Comparison of ENCODE assay signal across 9 mouse cellular contexts in the genomic region with DNA sequence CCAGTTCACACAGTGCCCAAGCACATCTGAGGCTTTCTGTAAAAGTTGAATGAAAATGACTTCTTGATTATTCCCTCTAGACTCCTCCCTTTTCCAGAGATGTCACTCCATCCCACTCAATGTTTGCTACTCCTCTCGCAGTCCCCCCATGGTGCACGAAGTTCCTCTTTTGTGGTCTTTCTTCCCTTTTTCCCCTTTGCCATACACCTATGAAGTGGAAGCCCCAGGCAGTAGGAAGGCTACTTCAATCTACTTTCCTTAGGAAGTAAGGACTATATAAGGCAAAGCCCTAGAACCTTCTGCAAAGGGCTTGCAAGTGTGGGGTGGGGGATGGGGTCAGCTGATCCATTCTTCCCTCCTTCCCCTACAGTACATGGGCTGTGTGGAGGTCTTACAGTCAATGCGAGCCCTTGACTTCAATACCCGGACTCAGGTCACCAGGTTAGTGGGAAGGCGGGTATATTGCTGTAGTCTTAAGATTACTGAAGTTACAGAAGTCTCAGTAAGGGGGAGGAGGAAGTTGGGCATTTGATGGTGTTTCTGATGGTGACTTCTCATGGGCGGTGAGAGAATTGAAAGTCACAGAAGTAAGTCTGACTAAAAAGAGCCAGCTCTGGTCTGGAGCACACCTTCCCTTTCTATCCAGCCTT. TPM values are rescaled to one million over a fixed set of nuclear protein-coding genes. Genes with fewer than 3 reads are reported as not detected.
DNase-seq lines count a peak whose midpoint lies in the region; ATAC-seq and TF ChIP-seq lines count a peak whose summit lies in the region.
"Had no signal": no experiment of that assay in that cellular context is flagged by ENCODE, and none has a peak within 500 bp of the region (broad histone marks: within the 10 kb centered on the region; RNA-seq: fewer than 3 reads in every experiment).

No protein-coding gene starts in this region.

- DNase-seq in kidney, postnatal 0 days (ENCODE audit: low spot score) = no peak
- no peak for DNase-seq in kidney, postnatal 4 days
- DNase-seq in embryonic facial prominence, embryonic 14.5 days (ENCODE audit: low spot score) = no peak
- DNase-seq in right cerebral cortex, postnatal 25 days = no peak
- DNase-seq in adrenal gland, postnatal 36 days = no peak
- DNase-seq: thymus, postnatal 14 days had no signal

- 61% methylated on average over 6 of the region's 6 CpGs for WGBS in kidney, postnatal 0 days
- 69% methylated on average over 6 of the region's 6 CpGs for WGBS in embryonic facial prominence, embryonic 14.5 days
- 68% methylated on average over 6 of the region's 6 CpGs for WGBS in intestine, embryonic 16.5 days
- 74% methylated on average over 6 of the region's 6 CpGs for WGBS in neural tube, embryonic 12.5 days

- H3K27me3 ChIP-seq in kidney, postnatal 0 days (ENCODE audit: insufficient read depth, low read length) = no peaks in the 10 kb centered on the region
- no peaks in the 10 kb centered on the region for H3K27me3 ChIP-seq in embryonic facial prominence, embryonic 14.5 days (replicated peaks; ENCODE audit: control insufficient read depth, insufficient read depth, low read length)
- H3K27me3 ChIP-seq in intestine, embryonic 16.5 days (replicated peaks; ENCODE audit: control insufficient read depth, insufficient read depth, low read length) = no peaks in the 10 kb centered on the region
- no peaks in the 10 kb centered on the region for H3K27me3 ChIP-seq in neural tube, embryonic 12.5 days (replicated peaks)

- no peak for ATAC-seq in kidney, postnatal 0 days (replicated peaks; ENCODE audit: low FRiP score, low read depth)
- ATAC-seq in embryonic facial prominence, embryonic 14.5 days (ENCODE audit: low read depth) = no peak
- ATAC-seq in intestine, embryonic 16.5 days = no peak
- no peak for ATAC-seq in neural tube, embryonic 12.5 days (ENCODE audit: low FRiP score, low read depth)
- no peak for ATAC-seq in megakaryocyte progenitor cell, adult 5-6 weeks (replicated peaks; ENCODE audit: poor library complexity)

- H3K4me2 ChIP-seq in kidney, postnatal 0 days (ENCODE audit: low read length) = peak overlapping the region; percentile 91
- H3K4me2 ChIP-seq in embryonic facial prominence, embryonic 14.5 days (ENCODE audit: low read depth, low read length) = peak overlapping the region; percentile 88
- peak overlapping the region; percentile 78 for H3K4me2 ChIP-seq in intestine, embryonic 16.5 days (ENCODE audit: low read depth, low read length)
- peak overlapping the region; percentile 64 for H3K4me2 ChIP-seq in neural tube, embryonic 12.5 days (replicated peaks)

- no peak for TF ChIP-seq CTCF in kidney, postnatal 0 days (IDR thresholded peaks at IDR 0.05; ENCODE audit: low read depth)

- peaks cover 15% of the 10 kb centered on the region for H3K36me3 ChIP-seq in kidney, postnatal 0 days (ENCODE audit: insufficient read depth, low read length)
- H3K36me3 ChIP-seq in embryonic facial prominence, embryonic 14.5 days (ENCODE audit: control insufficient read depth, insufficient read depth, low read length) = peaks cover 43% of the 10 kb centered on the region
- H3K36me3 ChIP-seq in intestine, embryonic 16.5 days (ENCODE audit: control insufficient read depth, insufficient read depth, low read length) = peaks cover 10% of the 10 kb centered on the region; the same call in 1 of the 2 replicates
- H3K36me3 ChIP-seq in neural tube, embryonic 12.5 days = peaks cover 29% of the 10 kb centered on the region

- H3K9me3 ChIP-seq in kidney, postnatal 0 days (replicated peaks; ENCODE audit: low read length) = no peaks in the 10 kb centered on the region
- no peaks in the 10 kb centered on the region for H3K9me3 ChIP-seq in embryonic facial prominence, embryonic 14.5 days (ENCODE audit: control insufficient read depth, low read length)
- no peaks in the 10 kb centered on the region for H3K9me3 ChIP-seq in intestine, embryonic 16.5 days (ENCODE audit: control insufficient read depth, low read length)
- H3K9me3 ChIP-seq in neural tube, embryonic 12.5 days = no peaks in the 10 kb centered on the region

- no peak overlapping the region for H3K27ac ChIP-seq in kidney, postnatal 0 days
- no peak overlapping the region; the same call in 1 of the 2 replicates for H3K27ac ChIP-seq in embryonic facial prominence, embryonic 14.5 days (replicated peaks; ENCODE audit: low read depth, low read length)
- H3K27ac ChIP-seq in intestine, embryonic 16.5 days (ENCODE audit: low read length) = 0 out of 2 replicates have a peak overlapping the region, but pooled peaks have one; percentile 98
- H3K27ac ChIP-seq in neural tube, embryonic 12.5 days = no peak overlapping the region

- peaks cover 22% of the 10 kb centered on the region for H3K4me1 ChIP-seq in kidney, postnatal 0 days (replicated peaks; ENCODE audit: insufficient read depth, low read length)
- peaks cover 26% of the 10 kb centered on the region for H3K4me1 ChIP-seq in embryonic facial prominence, embryonic 14.5 days (ENCODE audit: control insufficient read depth, insufficient read depth, low read length)
- peaks cover 43% of the 10 kb centered on the region for H3K4me1 ChIP-seq in intestine, embryonic 16.5 days (ENCODE audit: control insufficient read depth, insufficient read depth, low read length)
- H3K4me1 ChIP-seq in neural tube, embryonic 12.5 days = peaks cover 44% of the 10 kb centered on the region

- peak overlapping the region; percentile 46 for H3K4me3 ChIP-seq in kidney, postnatal 0 days (replicated peaks; ENCODE audit: low read depth, low read length)
- peak overlapping the region; percentile 54 for H3K4me3 ChIP-seq in embryonic facial prominence, embryonic 14.5 days (ENCODE audit: low read depth, low read length)
- peak overlapping the region; percentile 58 for H3K4me3 ChIP-seq in intestine, embryonic 16.5 days (ENCODE audit: low read length)
- peak overlapping the region; percentile 36; the same call in 1 of the 2 replicates for H3K4me3 ChIP-seq in neural tube, embryonic 12.5 days

- no peak overlapping the region; the same call in 1 of the 2 replicates for H3K9ac ChIP-seq in kidney, postnatal 0 days (ENCODE audit: low read depth, low read length)
- H3K9ac ChIP-seq in embryonic facial prominence, embryonic 14.5 days (ENCODE audit: low read depth, low read length) = peak overlapping the region; percentile 78
- H3K9ac ChIP-seq in intestine, embryonic 16.5 days (ENCODE audit: low read depth, low read length) = peak overlapping the region; percentile 74
- no peak overlapping the region for H3K9ac ChIP-seq in neural tube, embryonic 12.5 days

RNA-seq across cellular contexts. Expression of gene Shc1, which starts 4.4 kb away (rescaled TPM):
- 72.0 and 73.2 TPM in 2 replicates for polyA plus RNA-seq in kidney, postnatal 0 days (2015; fragmentation: Nextera tagmentation; extraction: Ambion mirVana)
- 74.0 and 75.2 TPM in 2 replicates for polyA plus RNA-seq in embryonic facial prominence, embryonic 14.5 days (2014; fragmentation: Nextera tagmentation; extraction: Ambion mirVana)
- 85.4 and 89.1 TPM in 2 replicates for polyA plus RNA-seq in intestine, embryonic 16.5 days (2015; fragmentation: Nextera tagmentation; extraction: Ambion mirVana)
- polyA plus RNA-seq in neural tube, embryonic 12.5 days (2016; fragmentation: Nextera tagmentation; extraction: Ambion mirVana) = 51.4 and 57.5 TPM in 2 replicates
- 41.4 and 42.8 TPM in 2 replicates for total RNA-seq in megakaryocyte progenitor cell, adult 5-6 weeks (2015)
- 49.6 and 52.8 TPM in 2 replicates for total RNA-seq in megakaryocyte progenitor cell, adult 5-6 weeks (2017)
- total RNA-seq in adrenal gland, postnatal 36 days (2021) = 10 to 100 TPM; 89.6 to 93.7 TPM

RNA-seq across cellular contexts. Expression of gene Cks1b, which starts 4.5 kb away (rescaled TPM):
- polyA plus RNA-seq in kidney, postnatal 0 days (2015; fragmentation: Nextera tagmentation; extraction: Ambion mirVana) = 315 and 326 TPM in 2 replicates
- polyA plus RNA-seq in embryonic facial prominence, embryonic 14.5 days (2014; fragmentation: Nextera tagmentation; extraction: Ambion mirVana) = 380 and 425 TPM in 2 replicates
- polyA plus RNA-seq in intestine, embryonic 16.5 days (2015; fragmentation: Nextera tagmentation; extraction: Ambion mirVana) = 269 and 311 TPM in 2 replicates
- 252 and 272 TPM in 2 replicates for polyA plus RNA-seq in neural tube, embryonic 12.5 days (2016; fragmentation: Nextera tagmentation; extraction: Ambion mirVana)
- total RNA-seq in megakaryocyte progenitor cell, adult 5-6 weeks (2015) = 268 TPM in 2 replicates
- 171 and 192 TPM in 2 replicates for total RNA-seq in megakaryocyte progenitor cell, adult 5-6 weeks (2017)
- 10 to 100 TPM; 25.1 to 36.1 TPM for total RNA-seq in adrenal gland, postnatal 36 days (2021)

RNA-seq across cellular contexts. Expression of gene Pygo2, which starts 7.3 kb away (rescaled TPM):
- 29.2 and 30.3 TPM in 2 replicates for polyA plus RNA-seq in kidney, postnatal 0 days (2015; fragmentation: Nextera tagmentation; extraction: Ambion mirVana)
- polyA plus RNA-seq in embryonic facial prominence, embryonic 14.5 days (2014; fragmentation: Nextera tagmentation; extraction: Ambion mirVana) = 49.2 and 51.6 TPM in 2 replicates
- polyA plus RNA-seq in intestine, embryonic 16.5 days (2015; fragmentation: Nextera tagmentation; extraction: Ambion mirVana) = 24.8 and 25.7 TPM in 2 replicates
- polyA plus RNA-seq in neural tube, embryonic 12.5 days (2016; fragmentation: Nextera tagmentation; extraction: Ambion mirVana) = 55.9 and 57.3 TPM in 2 replicates
- total RNA-seq in megakaryocyte progenitor cell, adult 5-6 weeks (2015) = 18.9 and 25.2 TPM in 2 replicates
- total RNA-seq in megakaryocyte progenitor cell, adult 5-6 weeks (2017) = 11.8 and 12.8 TPM in 2 replicates
- total RNA-seq in adrenal gland, postnatal 36 days (2021) = 10 to 100 TPM; 35.0 to 40.6 TPM

RNA-seq across cellular contexts. Expression of gene Flad1, which starts 11.0 kb away (rescaled TPM):
- 28.8 and 29.8 TPM in 2 replicates for polyA plus RNA-seq in kidney, postnatal 0 days (2015; fragmentation: Nextera tagmentation; extraction: Ambion mirVana)
- 24.2 and 24.8 TPM in 2 replicates for polyA plus RNA-seq in embryonic facial prominence, embryonic 14.5 days (2014; fragmentation: Nextera tagmentation; extraction: Ambion mirVana)
- polyA plus RNA-seq in intestine, embryonic 16.5 days (2015; fragmentation: Nextera tagmentation; extraction: Ambion mirVana) = 44.5 and 53.2 TPM in 2 replicates
- 33.4 and 35.0 TPM in 2 replicates for polyA plus RNA-seq in neural tube, embryonic 12.5 days (2016; fragmentation: Nextera tagmentation; extraction: Ambion mirVana)
- total RNA-seq in megakaryocyte progenitor cell, adult 5-6 weeks (2015) = 9.4 and 11.3 TPM in 2 replicates
- total RNA-seq in megakaryocyte progenitor cell, adult 5-6 weeks (2017) = 12.5 and 18.7 TPM in 2 replicates
- 10 to 100 TPM; 23.3 to 30.0 TPM for total RNA-seq in adrenal gland, postnatal 36 days (2021)

RNA-seq across cellular contexts. Expression of gene Pbxip1, which starts 13.8 kb away (rescaled TPM):
- 65.2 and 67.1 TPM in 2 replicates for polyA plus RNA-seq in kidney, postnatal 0 days (2015; fragmentation: Nextera tagmentation; extraction: Ambion mirVana)
- polyA plus RNA-seq in embryonic facial prominence, embryonic 14.5 days (2014; fragmentation: Nextera tagmentation; extraction: Ambion mirVana) = 24.1 and 25.9 TPM in 2 replicates
- 45.1 and 46.6 TPM in 2 replicates for polyA plus RNA-seq in intestine, embryonic 16.5 days (2015; fragmentation: Nextera tagmentation; extraction: Ambion mirVana)
- polyA plus RNA-seq in neural tube, embryonic 12.5 days (2016; fragmentation: Nextera tagmentation; extraction: Ambion mirVana) = 15.5 and 16.8 TPM in 2 replicates
- 5.2 and 6.1 TPM in 2 replicates for total RNA-seq in megakaryocyte progenitor cell, adult 5-6 weeks (2015)
- total RNA-seq in megakaryocyte progenitor cell, adult 5-6 weeks (2017) = 13.4 and 15.0 TPM in 2 replicates
- total RNA-seq in adrenal gland, postnatal 36 days (2021) = 10 to 100 TPM; 47.9 to 56.9 TPM

Comparison
In these comparisons a context has a peak if more than half of its experiments do, and no peak if none do; other contexts are left out.
1. H3K9ac ChIP-seq: peak in embryonic facial prominence, embryonic 14.5 days (single experiment) and intestine, embryonic 16.5 days (single experiment); none in kidney, postnatal 0 days (single experiment) and neural tube, embryonic 12.5 days (single experiment).
2. Peak in every context shown above with its lines, with median percentiles within 50 percentile points of each other: H3K4me2 ChIP-seq and H3K4me3 ChIP-seq.